Mouse (Mus musculus) CH12.LX (cell line): ENCODE data around the gene Hsh2d. TPM values are rescaled to one million over a fixed set of nuclear protein-coding genes. Genes with fewer than 3 reads are reported as not detected.

Experiments
- DNase-seq: peaks from one replicate; pipeline ENCODE4 v3.0.0-alpha.2; 2013; ENCODE audit errors: extremely low read depth
- H3K27ac ChIP-seq: 2 replicates; pipeline ENCODE4 v1.5.1; 2012; ENCODE audit warnings: low read depth, mild to moderate bottlenecking, control low read depth, moderate library complexity; ENCODE audit not compliant: insufficient read depth
- H3K27me3 ChIP-seq: replicated peaks from 2 replicates; pipeline ENCODE3; 2012; ENCODE audit warnings: inconsistent platforms
- H3K36me3 ChIP-seq, 2 experiments: replicated peaks in 1 of 2; 2 replicates each; pipeline versions ENCODE3 to v1.6.1; 2012; ENCODE audit warnings: inconsistent platforms in 1 of 2, low read length in 1 of 2, mild to moderate bottlenecking in 1 of 2, mixed read lengths in 1 of 2, moderate library complexity in 1 of 2; ENCODE audit not compliant: control insufficient read depth in 1 of 2, insufficient read depth in 1 of 2
- H3K4me1 ChIP-seq, 2 experiments: 2 replicates each; pipeline ENCODE4 v1.6.1; 2012; ENCODE audit warnings: inconsistent platforms in 1 of 2, moderate library complexity in 1 of 2; ENCODE audit not compliant: insufficient read depth in 2 of 2, control insufficient read depth in 1 of 2
- H3K4me2 ChIP-seq: 2 replicates; pipeline ENCODE4 v1.6.1; 2012; ENCODE audit warnings: low read depth, mild to moderate bottlenecking, control low read depth; ENCODE audit not compliant: poor library complexity, insufficient read depth, severe bottlenecking
- H3K4me3 ChIP-seq, 3 experiments: fragments of 150-350 bp in 1 of 3; sonication (generic) in 1 of 3; replicated peaks in 1 of 3; 2 replicates each; pipeline versions ENCODE3 to v1.5.1; 2011 to 2012; ENCODE audit warnings: low read depth in 2 of 3, low read length in 2 of 3, mild to moderate bottlenecking in 2 of 3, moderate library complexity in 2 of 3, control low read depth in 1 of 3, improper control_type of control experiment in 1 of 3, inconsistent platforms in 1 of 3, mixed read lengths in 1 of 3; ENCODE audit not compliant: poor library complexity in 1 of 3
- H3K79me2 ChIP-seq: replicated peaks from 2 replicates; pipeline ENCODE4 v1.6.1; 2012; ENCODE audit warnings: mild to moderate bottlenecking, moderate library complexity; ENCODE audit not compliant: control insufficient read depth, poor library complexity, insufficient read depth, severe bottlenecking; ENCODE audit errors: extremely low read depth
- H3K9ac ChIP-seq: 2 replicates; pipeline ENCODE4 v1.6.1; 2012; ENCODE audit warnings: low read depth, mild to moderate bottlenecking, control low read depth, moderate library complexity; ENCODE audit not compliant: insufficient read depth
- H3K9me3 ChIP-seq: replicated peaks from 2 replicates; pipeline ENCODE3; 2012; ENCODE audit warnings: low read length, inconsistent platforms, mixed read lengths
- BHLHE40 ChIP-seq: IDR thresholded peaks from 2 replicates; pipeline ENCODE4 v1.6.1; 2011; ENCODE audit warnings: mild to moderate bottlenecking, low read depth, low read length, improper control_type of control experiment
- CHD1 ChIP-seq: IDR thresholded peaks from 2 replicates; pipeline ENCODE4 v1.6.1; 2012; ENCODE audit warnings: low read depth, low read length, improper control_type of control experiment, inconsistent platforms
- CTCF ChIP-seq, 2 experiments: IDR thresholded peaks in 1 of 2; conservative IDR thresholded peaks in 1 of 2; 2 replicates each; pipeline ENCODE4 v1.5.1; 2011 to 2012; ENCODE audit warnings: low read depth in 2 of 2, low read length in 2 of 2, improper control_type of control experiment in 1 of 2, inconsistent platforms in 1 of 2, mild to moderate bottlenecking in 1 of 2, moderate library complexity in 1 of 2
- E2F4 ChIP-seq: IDR thresholded peaks from 2 replicates; pipeline ENCODE4 v1.6.1; 2011; ENCODE audit warnings: low read depth, low read length, improper control_type of control experiment; ENCODE audit not compliant: insufficient replicate concordance
- EP300 ChIP-seq: IDR thresholded peaks from 2 replicates; pipeline ENCODE4 v1.6.1; 2011; ENCODE audit warnings: low read length, improper control_type of control experiment
- ETS1 ChIP-seq: conservative IDR thresholded peaks from 2 replicates; pipeline ENCODE4 v1.6.1; 2012; ENCODE audit warnings: low read depth, mild to moderate bottlenecking, inconsistent platforms, low read length, improper control_type of control experiment, moderate library complexity
- HCFC1 ChIP-seq: IDR thresholded peaks from 2 replicates; pipeline ENCODE4 v1.6.1; 2012; ENCODE audit warnings: low read depth, mild to moderate bottlenecking, inconsistent platforms, low read length, improper control_type of control experiment
- JUN ChIP-seq: IDR thresholded peaks from 2 replicates; pipeline ENCODE4 v1.6.1; 2011; ENCODE audit warnings: low read depth, mild to moderate bottlenecking, low read length, improper control_type of control experiment, moderate library complexity; ENCODE audit not compliant: insufficient read depth
- KAT2A ChIP-seq: IDR thresholded peaks from 2 replicates; pipeline ENCODE4 v1.6.1; 2012; ENCODE audit warnings: low read length, improper control_type of control experiment, inconsistent platforms; ENCODE audit not compliant: insufficient replicate concordance
- MAFK ChIP-seq: IDR thresholded peaks from 2 replicates; pipeline ENCODE4 v1.6.1; 2011; ENCODE audit warnings: low read length, improper control_type of control experiment; ENCODE audit not compliant: insufficient replicate concordance
- MXI1 ChIP-seq: IDR thresholded peaks from 2 replicates; pipeline ENCODE4 v1.6.1; 2011; ENCODE audit warnings: mild to moderate bottlenecking, low read depth, low read length, improper control_type of control experiment
- NELFE ChIP-seq: IDR thresholded peaks from 2 replicates; pipeline ENCODE4 v1.6.1; 2011; ENCODE audit warnings: low read depth, low read length, improper control_type of control experiment
- POLR2AphosphoS2 ChIP-seq: IDR thresholded peaks from 2 replicates; pipeline ENCODE4 v1.6.1; 2011; ENCODE audit warnings: low read depth, low read length, improper control_type of control experiment
- RAD21 ChIP-seq: IDR thresholded peaks from 2 replicates; pipeline ENCODE4 v1.6.1; 2011; ENCODE audit warnings: low read depth, mild to moderate bottlenecking, low read length, improper control_type of control experiment, moderate library complexity
- RCOR1 ChIP-seq: conservative IDR thresholded peaks from 2 replicates; pipeline ENCODE4 v1.6.1; 2012; ENCODE audit warnings: low read depth, mild to moderate bottlenecking, inconsistent platforms, low read length, improper control_type of control experiment
- SIN3A ChIP-seq: IDR thresholded peaks from 2 replicates; pipeline ENCODE4 v1.6.1; 2012; ENCODE audit warnings: low read length, improper control_type of control experiment, inconsistent platforms
- TBP ChIP-seq: conservative IDR thresholded peaks from 2 replicates; pipeline ENCODE4 v1.6.1; 2011; ENCODE audit warnings: low read depth, low read length, improper control_type of control experiment
- UBTF ChIP-seq: IDR thresholded peaks from 2 replicates; pipeline ENCODE4 v1.6.1; 2012; ENCODE audit warnings: low read depth, mild to moderate bottlenecking, inconsistent platforms, low read length, improper control_type of control experiment, moderate library complexity
- ZC3H11A ChIP-seq: IDR thresholded peaks from 2 replicates; pipeline ENCODE4 v1.6.1; 2012; ENCODE audit warnings: low read depth, mild to moderate bottlenecking, inconsistent platforms, low read length, improper control_type of control experiment
- ZNF384 ChIP-seq: IDR thresholded peaks from 2 replicates; pipeline ENCODE4 v1.6.1; 2012; ENCODE audit warnings: low read depth, low read length, improper control_type of control experiment, inconsistent platforms
- dilution Hi-C: fragments of 300-500 bp; cut with MboI; formaldehyde crosslinking; loops from 2 replicates; pipeline ENCODE4 v1.14.3; 2020; ENCODE audit warnings: low sequenced_read_pairs; ENCODE audit not compliant: extremely low pct_unique_long_range_greater_than_20kb, extremely low pct_ligation_motif_present
- in situ Hi-C: fragments of 300-500 bp; cut with MboI; formaldehyde crosslinking; loops from 3 replicates; pipeline ENCODE4 v1.14.3; 2019; ENCODE audit warnings: low sequenced_read_pairs, low pct_ligation_motif_present, low pct_unique_long_range_greater_than_20kb, mixed read lengths
- polyA plus RNA-seq: library from polyadenylated mRNA; unstranded; fragments of >175 nt; gene quantifications from 2 replicates; pipeline ENCODE4 v1.2.1, GENCODE M21; 2012; ENCODE audit warnings: low read depth; ENCODE audit not compliant: insufficient read length
- total RNA-seq, 2 experiments: library from RNA; depleted of rRNA; stranded (reverse); fragments of 300-350 nt in 1 of 2; fragments of >200 nt in 1 of 2; gene quantifications; 2 replicates each; pipeline ENCODE4 v1.2.3; 2012 to 2014

Gene Hsh2d
- total and polyA plus RNA-seq, 3 experiments = 17.9 to 25.1 (median 24.1) TPM

GRCm38 (mm10) chr8:72160707-72161697 is 28.4 kb upstream of the Hsh2d start, which contains the start of gene Rab8a (continued):
- TF ChIP-seq KAT2A (0 out of 2 replicates have a peak, but pooled peaks have one; percentile 16), ZC3H11A (no peak), NELFE (peak; percentile 85), POLR2AphosphoS2 (peak; percentile 54; the same call in 1 of the 2 replicates), CTCF (conservative IDR thresholded peaks at IDR 0.05 in 1 of 2, IDR thresholded peaks at IDR 0.05 in 1 of 2; ENCODE audit: low read depth in 2 of 2, low read length in 2 of 2) (no peak), CHD1 (no peak), RAD21 (no peak), MAFK (no peak), RCOR1 (no peak), E2F4 (peak; percentile 97), MXI1 (peak; percentile 74; the same call in 1 of the 2 replicates), EP300 (no peak), ETS1 (peak; percentile 43; the same call in 1 of the 2 replicates), HCFC1 (peak; percentile 64), TBP (peak; percentile 82), JUN (no peak)

DNA sequence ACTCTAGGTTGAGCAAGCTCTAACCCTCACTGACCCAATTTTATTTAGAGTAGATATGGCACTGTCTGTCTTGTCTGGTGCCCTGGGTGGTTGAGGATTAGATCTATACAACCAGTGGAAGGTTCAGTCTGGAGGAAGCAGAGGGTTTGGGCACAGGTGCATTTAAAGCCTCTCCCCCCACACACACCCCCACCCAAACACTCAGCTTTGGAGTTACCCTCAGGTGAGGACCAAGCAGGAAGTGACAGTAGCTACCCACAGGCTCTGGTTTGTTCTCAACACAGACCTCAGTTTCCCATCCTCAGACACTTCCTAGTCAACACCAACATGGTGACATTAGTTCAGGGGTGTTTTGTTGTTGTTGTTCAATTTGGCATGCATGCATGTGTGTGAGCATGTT is 26.6 kb upstream of the Hsh2d start:
- Histone ChIP-seq H3K9ac (peak overlapping the region; percentile 85; the same call in 1 of the 2 replicates), H3K79me2 (peaks cover 83% of the 10 kb centered on the region), H3K4me2 (peak overlapping the region; percentile 82), H3K36me3 (peaks cover 18 to 63% of the 10 kb centered on the region in 2 experiments)
- DNase-seq = no peak
- dilution Hi-C loops = no loop called here
- in situ Hi-C loops = no loop called here
- TF ChIP-seq ZNF384 (no peak), SIN3A (no peak), UBTF (no peak), BHLHE40 (no peak), JUN (no peak)
- TF ChIP-seq, all 38 proteins: peak for 0
- Histone ChIP-seq H3K4me3 (peak overlapping the region in 2 of 3 experiments; percentile 87 to 98), H3K27ac (no peak overlapping the region), H3K4me1 (peaks cover 23 to 62% of the 10 kb centered on the region in 2 experiments), H3K9me3 (no peaks in the 10 kb centered on the region), H3K27me3 (no peaks in the 10 kb centered on the region)
